18 mouse cellular contexts compared by ENCODE assay signal in the genomic region with DNA sequence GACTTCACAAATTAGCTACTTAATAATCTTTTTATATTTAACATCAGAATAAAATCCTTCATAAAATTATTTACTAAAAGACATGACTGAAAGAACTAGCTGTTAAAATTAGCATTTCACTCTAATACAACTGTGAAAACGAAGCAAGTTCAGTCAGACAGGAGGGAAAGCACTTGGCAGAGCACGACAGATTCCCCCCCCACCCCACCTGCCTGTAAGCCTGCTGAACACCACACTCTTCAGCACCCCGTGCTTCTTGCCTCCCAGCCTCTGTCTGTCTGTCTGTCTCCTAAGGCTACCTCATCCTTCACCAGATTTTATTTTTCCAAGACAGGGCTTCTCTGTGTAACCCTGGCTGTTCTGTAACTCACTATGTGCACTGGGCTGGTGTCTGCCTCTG. TPM values are rescaled to one million over a fixed set of nuclear protein-coding genes. Genes with fewer than 3 reads are reported as not detected.
A peak's percentile ranks its signal among the peaks of the same experiment; 100 is the strongest.
DNase-seq lines count a peak whose midpoint lies in the region; ATAC-seq and TF ChIP-seq lines count a peak whose summit lies in the region.
"Had no signal": no experiment of that assay in that cellular context is flagged by ENCODE, and none has a peak within 500 bp of the region (broad histone marks: within the 10 kb centered on the region; RNA-seq: fewer than 3 reads in every experiment).

No protein-coding gene starts in this region.

- DNase-seq in cerebellum, postnatal 10 days = peak; percentile 52 to 59
- DNase-seq in cerebellum, postnatal 36 days = no peak
- DNase-seq in layer of hippocampus, adult 2 months (ENCODE audit: low spot score in 2 of 2) = no peak
- DNase-seq in layer of hippocampus, postnatal 36 days = no peak
- peak; percentile 25 for DNase-seq in forebrain, embryonic 14.5 days (ENCODE audit: low spot score)
- no peak for DNase-seq in urinary bladder, postnatal 36 days (ENCODE audit: low spot score in 2 of 2)
- DNase-seq in ovary, postnatal 36 days (ENCODE audit: low spot score) = no peak
- DNase-seq: adrenal gland, postnatal 10 days; cerebellum, adult 9-11 months; kidney, adult 18-20 months; liver, embryonic 13.5 days; lung, adult 2 months; lung, postnatal 4 days; right cerebral cortex, postnatal 14 days; thymus, postnatal 14 days had no signal

- no peak overlapping the region for H3K4me2 ChIP-seq in forebrain, embryonic 14.5 days (ENCODE audit: low read length)
- no peak overlapping the region for H3K4me2 ChIP-seq in limb, embryonic 12.5 days
- H3K4me2 ChIP-seq: embryonic facial prominence, embryonic 13.5 days; limb, embryonic 13.5 days; liver, embryonic 13.5 days had no signal

- no peak for TF ChIP-seq CTCF in layer of hippocampus, adult 2 months (conservative IDR thresholded peaks at IDR 0.05)

- no peak for ATAC-seq in forebrain, embryonic 14.5 days
- no peak for ATAC-seq in limb, embryonic 12.5 days (ENCODE audit: insufficient number of reproducible peaks, insufficient read depth, low FRiP score, low TSS enrichment, low read depth)

- no peaks in the 10 kb centered on the region for H3K27me3 ChIP-seq in forebrain, embryonic 14.5 days (replicated peaks; ENCODE audit: control insufficient read depth, insufficient read depth, low read length)
- no peaks in the 10 kb centered on the region for H3K27me3 ChIP-seq in limb, embryonic 12.5 days
- H3K27me3 ChIP-seq: embryonic facial prominence, embryonic 13.5 days; limb, embryonic 13.5 days; liver, embryonic 13.5 days had no signal

- peak overlapping the region; percentile 59; the same call in 1 of the 2 replicates for H3K27ac ChIP-seq in layer of hippocampus, adult 2 months
- H3K27ac ChIP-seq in forebrain, embryonic 14.5 days (ENCODE audit: low read depth, low read length) = no peak overlapping the region
- H3K27ac ChIP-seq in limb, embryonic 12.5 days = peak overlapping the region; percentile 62; the same call in 1 of the 2 replicates
- H3K27ac ChIP-seq: embryonic facial prominence, embryonic 13.5 days; limb, embryonic 13.5 days; liver, embryonic 13.5 days had no signal

- no peak overlapping the region for H3K9ac ChIP-seq in forebrain, embryonic 14.5 days (ENCODE audit: low read length)
- no peak overlapping the region for H3K9ac ChIP-seq in limb, embryonic 12.5 days (replicated peaks)
- H3K9ac ChIP-seq: embryonic facial prominence, embryonic 13.5 days; limb, embryonic 13.5 days; liver, embryonic 13.5 days had no signal

- WGBS in forebrain, embryonic 14.5 days = 29% methylated on average over 3 of the region's 3 CpGs
- WGBS in limb, embryonic 12.5 days = 50% methylated on average over 3 of the region's 3 CpGs

- no peaks in the 10 kb centered on the region for H3K9me3 ChIP-seq in forebrain, embryonic 14.5 days (replicated peaks; ENCODE audit: control insufficient read depth, low read length)
- H3K9me3 ChIP-seq in limb, embryonic 12.5 days = no peaks in the 10 kb centered on the region
- H3K9me3 ChIP-seq: embryonic facial prominence, embryonic 13.5 days; limb, embryonic 13.5 days; liver, embryonic 13.5 days had no signal

- no peak overlapping the region for H3K4me3 ChIP-seq in layer of hippocampus, adult 2 months
- no peak overlapping the region for H3K4me3 ChIP-seq in forebrain, embryonic 14.5 days (ENCODE audit: low read depth, low read length)
- H3K4me3 ChIP-seq in limb, embryonic 12.5 days (replicated peaks) = no peak overlapping the region
- H3K4me3 ChIP-seq: embryonic facial prominence, embryonic 13.5 days; limb, embryonic 13.5 days; liver, embryonic 13.5 days had no signal

- H3K36me3 ChIP-seq in forebrain, embryonic 14.5 days (ENCODE audit: control insufficient read depth, insufficient read depth, low read length) = peaks cover 4% of the 10 kb centered on the region; the same call in 1 of the 2 replicates
- H3K36me3 ChIP-seq in limb, embryonic 12.5 days = peaks cover 22% of the 10 kb centered on the region

- peaks cover 60% of the 10 kb centered on the region for H3K4me1 ChIP-seq in forebrain, embryonic 14.5 days (ENCODE audit: control insufficient read depth, insufficient read depth, low read length)
- H3K4me1 ChIP-seq in limb, embryonic 12.5 days (replicated peaks) = peaks cover 47% of the 10 kb centered on the region

RNA-seq across cellular contexts. Expression of a gene that starts 12.8 kb away (rescaled TPM):
- total RNA-seq in layer of hippocampus, adult 2 months (2021) = 10 to 100 TPM; 43.7 to 47.1 TPM
- 10 to 100 TPM; 38.4 to 41.9 TPM for total RNA-seq in layer of hippocampus, postnatal 36 days (2021)
- polyA plus RNA-seq in forebrain, embryonic 14.5 days (2014; fragmentation: Nextera tagmentation; extraction: Ambion mirVana) = 21.4 and 25.1 TPM in 2 replicates
- polyA plus RNA-seq in limb, embryonic 12.5 days (2016; fragmentation: Nextera tagmentation; extraction: Ambion mirVana) = 56.2 and 57.6 TPM in 2 replicates

Comparison
In these comparisons a context has a peak if more than half of its experiments do, and no peak if none do; other contexts are left out.
1. DNase-seq: peak in cerebellum, postnatal 10 days (2 of 2) and forebrain, embryonic 14.5 days (single experiment); none in cerebellum, postnatal 36 days (0 of 2), layer of hippocampus, adult 2 months (0 of 2), layer of hippocampus, postnatal 36 days (0 of 2), urinary bladder, postnatal 36 days (0 of 2) and ovary, postnatal 36 days (single experiment).